Mouse (Mus musculus) left cerebral cortex, postnatal 36 days (tissue): ENCODE measurements at regions not wholly inside any gene's neighbourhood (a gene's known extent, or its start where the extent isn't known, plus 50 kb on each side); places are given as distances from the start of the nearest gene placed in this dataset.

Experiments
- DNase-seq, 2 experiments: peaks; one replicate each; pipeline ENCODE4 v3.0.0; 2021 to 2022; ENCODE audit warnings: low spot score in 2 of 2, mixed read lengths in 1 of 2
- intact Hi-C: fragments of 180-260 bp; cut with DNase I; formaldehyde crosslinking; loops from one replicate; pipeline ENCODE4 v1.15.1; 2025

GRCm38 (mm10) chr2:173365441-173366166 lies 89.3 kb upstream of the Pmepa1 start:
- intact Hi-C loops = no loop called here
- no peak for DNase-seq

- no peak for DNase-seq
- intact Hi-C loops = no loop called here
These were observed 90.4 kb upstream of the Pmepa1 start for GRCm38 (mm10) chr2:173366734-173367133.

GRCm38 (mm10) chr2:173368899-173369298 lies 92.6 kb upstream of the Pmepa1 start:
- DNase-seq = no peak
- intact Hi-C loops = no loop called here

GRCm38 (mm10) chr2:173376926-173377325 lies 100.6 kb upstream of the Pmepa1 start:
- DNase-seq = no peak

GRCm38 (mm10) chr2:173377497-173378257 lies 101.3 kb upstream of the Pmepa1 start:
- no peak for DNase-seq
- intact Hi-C loops = no loop called here

More at GRCm38 (mm10) chr2:173376926-173377325, 100.6 kb upstream of the Pmepa1 start:
- intact Hi-C loops = no loop called here

- no peak for DNase-seq
- intact Hi-C loops = no loop called here
These were observed 103.4 kb upstream of the Pmepa1 start for GRCm38 (mm10) chr2:173379736-173380135.

- DNase-seq = no peak
- intact Hi-C loops = no loop called here
These were observed 104.0 kb upstream of the Pmepa1 start for GRCm38 (mm10) chr2:173380341-173380761.

- DNase-seq = no peak
- intact Hi-C loops = no loop called here
These were observed 106.0 kb upstream of the Pmepa1 start for GRCm38 (mm10) chr2:173382176-173382813.

GRCm38 (mm10) chr2:173384935-173385586 lies 108.7 kb upstream of the Pmepa1 start:
- intact Hi-C loops = no loop called here
- no peak for DNase-seq

GRCm38 (mm10) chr2:173385722-173386141 lies 109.4 kb upstream of the Pmepa1 start:
- intact Hi-C loops = no loop called here
- DNase-seq = no peak

GRCm38 (mm10) chr2:173388140-173388539 lies 111.8 kb upstream of the Pmepa1 start:
- DNase-seq = no peak
- intact Hi-C loops = no loop called here

- no peak for DNase-seq
- intact Hi-C loops = no loop called here
These were observed 116.4 kb upstream of the Pmepa1 start for GRCm38 (mm10) chr2:173392557-173393323.

- intact Hi-C loops = no loop called here
- no peak for DNase-seq
These were observed 116.9 kb upstream of the Pmepa1 start for GRCm38 (mm10) chr2:173393324-173393592.

GRCm38 (mm10) chr2:173395526-173395925 lies 119.2 kb upstream of the Pmepa1 start:
- intact Hi-C loops = no loop called here

GRCm38 (mm10) chr2:173397846-173398331 lies 121.6 kb upstream of the Pmepa1 start:
- intact Hi-C loops = no loop called here
- DNase-seq = no peak

More at GRCm38 (mm10) chr2:173395526-173395925, 119.2 kb upstream of the Pmepa1 start:
- DNase-seq = no peak

GRCm38 (mm10) chr2:173405629-173406028 lies 116.8 kb upstream of the 1700021F07Rik start:
- DNase-seq = no peak
- intact Hi-C loops = no loop called here

GRCm38 (mm10) chr2:173406344-173407094 lies 115.9 kb upstream of the 1700021F07Rik start:
- intact Hi-C loops = no loop called here
- peak; percentile 32 to 35 for DNase-seq

- intact Hi-C loops = no loop called here
- DNase-seq = no peak
These were observed 115.3 kb upstream of the 1700021F07Rik start for GRCm38 (mm10) chr2:173407133-173407532.

GRCm38 (mm10) chr2:173408681-173409081 lies 113.7 kb upstream of the 1700021F07Rik start:
- no peak for DNase-seq
- intact Hi-C loops = no loop called here
